Mouse (Mus musculus) erythroblast, embryonic 14.5 days (primary cell): ENCODE data around the gene Zfp982. TPM values are rescaled to one million over a fixed set of nuclear protein-coding genes. Genes with fewer than 3 reads are reported as not detected.

ENCODE experiments used
- polyA plus RNA-seq: library from polyadenylated mRNA; stranded (reverse); fragments of >175 nt; gene quantifications from 2 replicates; pipeline ENCODE4 v1.2.3, GENCODE M21; 2012

Gene Zfp982
- polyA plus RNA-seq, 1 experiment: not detected

Other genes with a start within 250 kb of the Zfp982 start
- not detected in 2 replicates for gene Zfp988, start 186.7 kb upstream of the Zfp982 start, polyA plus RNA-seq
- gene Zfp978, start 131.1 kb upstream of the Zfp982 start, polyA plus RNA-seq: not detected in 2 replicates
- gene Gm16503, start 47.8 kb downstream of the Zfp982 start, polyA plus RNA-seq: not detected in 2 replicates
- not detected in 2 replicates for gene Zfp985, start 60.9 kb downstream of the Zfp982 start, polyA plus RNA-seq
- 0.02 TPM in 2 replicates for gene Zfp979, start 150.1 kb downstream of the Zfp982 start, polyA plus RNA-seq
- gene Zfp534, start 210.1 kb downstream of the Zfp982 start, polyA plus RNA-seq: 0.01 TPM in 1 of 2 replicates, not detected in the other